Mouse (Mus musculus): Measurements from ENCODE around the gene Tbc1d7.

DNA sequence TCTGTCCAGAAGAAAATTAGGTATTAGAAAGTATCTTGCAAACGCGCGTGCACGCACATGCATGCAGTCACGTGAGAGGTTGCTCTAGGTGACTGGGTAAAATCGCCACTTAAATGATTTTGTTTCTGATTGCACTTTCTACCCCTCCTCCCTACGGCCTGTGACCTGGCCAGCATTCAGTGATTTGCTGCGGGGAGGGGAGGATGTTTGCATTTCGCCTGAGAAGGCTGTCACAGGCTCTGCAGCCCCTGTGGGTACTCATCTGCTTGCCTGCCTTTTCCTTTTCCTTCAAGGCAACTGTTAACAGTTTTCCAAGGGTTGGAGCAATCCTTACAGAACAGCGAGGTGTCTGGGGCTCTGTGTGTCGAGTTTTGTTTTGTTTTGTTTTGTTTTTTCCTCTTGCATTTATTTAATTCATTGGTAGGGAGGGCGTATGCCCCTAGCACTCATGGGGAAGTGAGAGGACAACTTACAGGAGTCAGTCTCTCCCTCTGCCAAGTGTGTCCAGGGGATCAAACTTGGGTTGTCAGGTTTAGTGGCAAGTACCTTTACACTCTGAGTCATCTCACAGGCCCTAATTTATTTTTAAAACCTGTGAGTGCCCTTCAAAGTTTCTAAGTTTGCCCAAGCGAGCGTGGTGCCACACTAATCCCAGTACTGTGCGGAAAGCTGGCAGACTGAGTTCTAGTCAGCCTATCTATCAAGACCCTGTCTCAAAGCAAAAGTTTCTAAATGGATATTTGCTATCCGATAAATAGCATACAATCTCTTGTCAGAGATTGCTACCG is 47.2 kb downstream of the Tbc1d7 start:
- no peak for TF ChIP-seq CTCF (IDR thresholded peaks at IDR 0.05)
- no peak for TF ChIP-seq EP300 (IDR thresholded peaks at IDR 0.05)

Measured in lung, postnatal 0 days (tissue).